ENCODE assay signal across 14 mouse cellular contexts in the genomic region with DNA sequence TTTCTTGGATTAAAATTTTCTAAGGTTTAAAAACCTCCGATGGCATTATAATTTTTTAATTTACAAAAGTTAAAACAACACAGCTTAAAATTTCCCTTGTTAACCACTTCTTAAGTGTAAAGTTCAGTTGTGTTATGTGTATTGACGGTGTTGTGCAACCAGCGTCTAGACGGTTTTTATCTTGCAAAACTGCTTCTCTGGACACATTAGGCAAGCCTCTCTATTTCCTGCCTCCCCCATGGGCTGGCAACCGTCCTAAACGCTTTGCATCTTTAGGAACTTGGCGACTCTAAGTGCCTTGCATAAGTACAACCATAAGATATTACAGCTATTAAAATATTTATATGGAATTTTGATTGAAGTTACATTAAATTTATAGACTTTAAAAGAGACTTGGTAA.
DNase-seq lines count a peak whose midpoint lies in the region; ATAC-seq and TF ChIP-seq lines count a peak whose summit lies in the region.
"Had no signal": no experiment of that assay in that cellular context is flagged by ENCODE, and none has a peak within 500 bp of the region (broad histone marks: within the 10 kb centered on the region; RNA-seq: fewer than 3 reads in every experiment).

No protein-coding gene starts in this region.

- no peaks in the 10 kb centered on the region for H3K9me3 ChIP-seq in intestine, embryonic 16.5 days (ENCODE audit: control insufficient read depth, low read length)
- no peaks in the 10 kb centered on the region for H3K9me3 ChIP-seq in intestine, embryonic 15.5 days
- H3K9me3 ChIP-seq: forebrain, embryonic 12.5 days; hindbrain, embryonic 12.5 days had no signal

- H3K4me3 ChIP-seq in intestine, embryonic 16.5 days (ENCODE audit: low read length) = no peak overlapping the region
- H3K4me3 ChIP-seq in intestine, embryonic 15.5 days (replicated peaks) = no peak overlapping the region
- H3K4me3 ChIP-seq in gastrocnemius, adult 2 months = no peak overlapping the region
- H3K4me3 ChIP-seq: forebrain, embryonic 12.5 days; hindbrain, embryonic 12.5 days had no signal

- TF ChIP-seq CTCF in gastrocnemius, adult 2 months (IDR thresholded peaks at IDR 0.05) = no peak

- H3K4me1 ChIP-seq in intestine, embryonic 16.5 days (ENCODE audit: control insufficient read depth, insufficient read depth, low read length) = no peaks in the 10 kb centered on the region
- no peaks in the 10 kb centered on the region for H3K4me1 ChIP-seq in intestine, embryonic 15.5 days (replicated peaks)
- H3K4me1 ChIP-seq: forebrain, embryonic 12.5 days; hindbrain, embryonic 12.5 days had no signal

- no peak overlapping the region for H3K9ac ChIP-seq in intestine, embryonic 16.5 days (ENCODE audit: low read depth, low read length)
- H3K9ac ChIP-seq in intestine, embryonic 15.5 days = no peak overlapping the region
- H3K9ac ChIP-seq: forebrain, embryonic 12.5 days; hindbrain, embryonic 12.5 days had no signal

- peak; percentile 65 for DNase-seq in adipocyte (ENCODE audit: low spot score)
- DNase-seq in lung, postnatal 36 days = peak; percentile 80
- no peak for DNase-seq in gastrocnemius, adult 2 months
- no peak for DNase-seq in thymus, postnatal 0 days (ENCODE audit: low spot score)
- DNase-seq: cerebellum, adult 11 months; gastrocnemius, postnatal 36 days; thymus, postnatal 4 days had no signal

- no peaks in the 10 kb centered on the region for H3K36me3 ChIP-seq in intestine, embryonic 16.5 days (ENCODE audit: control insufficient read depth, insufficient read depth, low read length)
- no peaks in the 10 kb centered on the region for H3K36me3 ChIP-seq in intestine, embryonic 15.5 days
- H3K36me3 ChIP-seq: forebrain, embryonic 12.5 days; hindbrain, embryonic 12.5 days had no signal

- no peak overlapping the region for H3K4me2 ChIP-seq in intestine, embryonic 16.5 days (ENCODE audit: low read depth, low read length)
- no peak overlapping the region for H3K4me2 ChIP-seq in intestine, embryonic 15.5 days (replicated peaks)
- H3K4me2 ChIP-seq: forebrain, embryonic 12.5 days; hindbrain, embryonic 12.5 days had no signal

- H3K27ac ChIP-seq in intestine, embryonic 16.5 days (ENCODE audit: low read length) = no peak overlapping the region
- no peak overlapping the region for H3K27ac ChIP-seq in intestine, embryonic 15.5 days
- H3K27ac ChIP-seq in gastrocnemius, adult 2 months = no peak overlapping the region
- H3K27ac ChIP-seq: forebrain, embryonic 12.5 days; hindbrain, embryonic 12.5 days; macrophage had no signal

- H3K27me3 ChIP-seq in intestine, embryonic 16.5 days (replicated peaks; ENCODE audit: control insufficient read depth, insufficient read depth, low read length) = no peaks in the 10 kb centered on the region
- no peaks in the 10 kb centered on the region for H3K27me3 ChIP-seq in intestine, embryonic 15.5 days (replicated peaks)
- H3K27me3 ChIP-seq: hindbrain, embryonic 12.5 days had no signal

- WGBS in intestine, embryonic 16.5 days = 61% methylated on average over 7 of the region's 7 CpGs
- 62% methylated on average over 7 of the region's 7 CpGs for WGBS in intestine, embryonic 15.5 days

- intact Hi-C loops in gastrocnemius, adult 2 months (cut with DNase I) = no loop called here

- ATAC-seq in intestine, embryonic 16.5 days = peak; percentile 65
- ATAC-seq in intestine, embryonic 15.5 days = no peak
- ATAC-seq in granulocyte monocyte progenitor cell, adult 5-6 weeks (replicated peaks; ENCODE audit: poor library complexity, severe bottlenecking) = peak; percentile 88
- no peak for ATAC-seq in activated CD4-positive, CD25-positive, alpha-beta regulatory T cell, adult 4 months

Comparison
In these comparisons a context has a peak if more than half of its experiments do, and no peak if none do; other contexts are left out.
1. ATAC-seq: peak in intestine, embryonic 16.5 days (single experiment) and granulocyte monocyte progenitor cell, adult 5-6 weeks (single experiment); none in intestine, embryonic 15.5 days (single experiment) and activated CD4-positive, CD25-positive, alpha-beta regulatory T cell, adult 4 months (single experiment).
2. DNase-seq: peak in adipocyte (single experiment) and lung, postnatal 36 days (single experiment); none in gastrocnemius, adult 2 months (single experiment) and thymus, postnatal 0 days (single experiment).